Mouse (Mus musculus) heart, embryonic 13.5 days (tissue): ENCODE results near the gene Arf5. TPM values are rescaled to one million over a fixed set of nuclear protein-coding genes. Genes with fewer than 3 reads are reported as not detected.
A peak's percentile ranks its signal among the peaks of the same experiment; 100 is the strongest.

Experiments used
- ATAC-seq: fragments of 200-750 bp; cut with Nextera tagmentation; 2 replicates; pipeline ENCODE4 v1.8.0; 2017; ENCODE audit warnings: moderate TSS enrichment; ENCODE audit not compliant: insufficient number of reproducible peaks, low FRiP score, low TSS enrichment; ENCODE audit errors: extremely low read depth
- H3K27ac ChIP-seq: fragments of 300-500 bp; sonication (generic); replicated peaks from 2 replicates; pipeline ENCODE4 v1.5.1; 2015; ENCODE audit warnings: moderate library complexity, mild to moderate bottlenecking, inconsistent platforms
- H3K27me3 ChIP-seq: fragments of 300-500 bp; sonication (generic); replicated peaks from 2 replicates; pipeline ENCODE4 v1.6.1; 2015; ENCODE audit warnings: mild to moderate bottlenecking, inconsistent platforms
- H3K36me3 ChIP-seq: fragments of 300-500 bp; sonication (generic); 2 replicates; pipeline ENCODE4 v1.6.1; 2015; ENCODE audit warnings: mild to moderate bottlenecking, inconsistent platforms
- H3K4me1 ChIP-seq: fragments of 300-500 bp; sonication (generic); 2 replicates; pipeline ENCODE4 v1.6.1; 2015; ENCODE audit warnings: inconsistent platforms
- H3K4me2 ChIP-seq: fragments of 300-500 bp; sonication (generic); 2 replicates; pipeline ENCODE4 v1.6.1; 2015; ENCODE audit warnings: inconsistent platforms, mild to moderate bottlenecking, moderate library complexity
- H3K4me3 ChIP-seq: fragments of 300-500 bp; sonication (generic); 2 replicates; pipeline ENCODE4 v1.5.1; 2015; ENCODE audit warnings: moderate library complexity, mild to moderate bottlenecking, inconsistent platforms
- H3K9ac ChIP-seq: fragments of 300-500 bp; sonication (generic); 2 replicates; pipeline ENCODE4 v1.6.1; 2015; ENCODE audit warnings: inconsistent platforms, mild to moderate bottlenecking, moderate library complexity
- H3K9me3 ChIP-seq: fragments of 300-500 bp; sonication (generic); 2 replicates; pipeline ENCODE4 v1.6.1; 2016; ENCODE audit warnings: inconsistent platforms
- WGBS: fragments of 180-500 bp; shearing (Covaris S2); methylation state at CpG from one replicate; pipeline ENCODE4 v1.1.7; 2015; ENCODE audit warnings: mixed read lengths; 5-methylcytosine and 5-hydroxymethylcytosine counted together
- polyA plus RNA-seq: library from polyadenylated mRNA; unstranded; fragments of >200 nt; fragmentation: Nextera tagmentation; extraction: Ambion mirVana; gene quantifications from 2 replicates; pipeline ENCODE4 v1.2.1, GENCODE M21; 2015

Gene Arf5
- polyA plus RNA-seq, 1 experiment from 2014 or later: 231 TPM

DNA sequence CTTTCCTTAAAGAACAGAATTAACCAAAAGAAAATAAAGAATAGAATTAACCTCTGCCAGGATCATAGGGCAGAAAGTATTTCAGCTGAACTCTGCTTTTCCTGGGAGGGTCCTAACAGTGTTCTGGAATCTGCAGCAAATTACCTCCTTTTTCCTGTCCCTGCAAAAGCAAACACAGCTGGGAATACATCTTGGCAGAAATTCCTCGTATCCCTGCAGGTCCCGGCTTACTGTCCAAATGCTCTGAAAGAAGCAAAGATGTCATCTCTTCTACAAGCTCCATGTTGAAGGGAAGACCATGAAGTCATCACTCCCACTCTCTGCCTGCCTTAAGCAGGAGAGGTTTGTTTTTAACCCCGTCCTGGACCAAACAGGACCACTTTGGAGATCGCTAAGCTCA, 6.4 kb upstream of the Arf5 start:
- H3K27me3 ChIP-seq: no peaks in the 10 kb centered on the region
- 65% methylated on average over 4 of the region's 4 CpGs for WGBS
- peaks cover 48% of the 10 kb centered on the region for H3K36me3 ChIP-seq
- H3K4me1 ChIP-seq: peaks cover 41% of the 10 kb centered on the region
- no peak overlapping the region for H3K4me2 ChIP-seq
- H3K4me3 ChIP-seq: no peak overlapping the region
- no peaks in the 10 kb centered on the region for H3K9me3 ChIP-seq
- H3K27ac ChIP-seq: peak overlapping the region; percentile 53; the same call in 1 of the 2 replicates
- ATAC-seq: no peak
- H3K9ac ChIP-seq: no peak overlapping the region

DNA sequence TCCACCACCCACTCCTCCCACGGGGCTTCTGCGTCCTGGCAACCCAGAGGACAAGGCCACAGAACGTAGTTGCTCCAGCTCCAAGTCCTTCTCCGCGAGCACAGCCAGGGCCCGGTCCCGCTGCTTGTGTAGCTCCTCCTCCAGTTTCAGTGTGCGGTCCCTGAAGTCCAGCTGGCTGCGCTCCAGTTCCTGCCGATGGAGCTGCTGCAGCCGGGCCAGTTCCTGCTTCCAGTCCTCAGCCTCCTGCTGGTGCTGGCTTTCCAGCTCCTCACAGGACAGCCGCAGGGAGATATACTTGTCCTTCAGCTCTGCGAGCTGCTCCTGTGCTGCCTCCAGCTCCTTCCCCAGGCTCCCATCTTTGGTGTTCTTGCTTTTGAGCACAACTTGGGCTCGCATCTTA, 4.9 kb upstream of the Arf5 start:
- H3K9ac ChIP-seq: no peak overlapping the region
- no peak for ATAC-seq
- no peak overlapping the region; the same call in 1 of the 2 replicates for H3K27ac ChIP-seq
- H3K4me1 ChIP-seq: peaks cover 45% of the 10 kb centered on the region
- H3K27me3 ChIP-seq: no peaks in the 10 kb centered on the region
- no peak overlapping the region for H3K4me2 ChIP-seq
- peaks cover 48% of the 10 kb centered on the region for H3K36me3 ChIP-seq
- WGBS: 82% methylated on average over 14 of the region's 14 CpGs
- H3K9me3 ChIP-seq: no peaks in the 10 kb centered on the region
- no peak overlapping the region for H3K4me3 ChIP-seq

DNA sequence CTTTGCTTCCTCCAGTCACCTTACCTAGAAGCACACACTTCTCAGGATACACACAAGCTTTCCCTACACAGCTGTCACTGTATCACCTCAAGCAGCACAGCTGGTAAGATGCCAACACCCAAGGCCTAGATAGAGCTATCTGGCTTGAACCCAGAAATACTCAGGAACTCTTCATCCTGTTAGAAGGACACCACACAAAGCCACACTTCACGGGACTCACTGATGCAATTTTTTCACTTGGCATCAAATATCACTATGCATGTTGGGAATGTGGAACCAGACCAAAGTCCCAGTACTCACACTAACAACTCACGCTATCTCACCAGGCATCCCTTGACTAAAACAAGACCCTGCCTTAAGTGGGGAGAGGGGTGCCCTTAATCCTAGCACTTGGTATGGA, 3.7 kb upstream of the Arf5 start:
- H3K4me2 ChIP-seq: peak overlapping the region; percentile 97
- H3K9me3 ChIP-seq: no peaks in the 10 kb centered on the region
- no peak for ATAC-seq
- H3K4me3 ChIP-seq: 0 out of 2 replicates have a peak overlapping the region, but pooled peaks have one; percentile 74
- peak overlapping the region; percentile 54; the same call in 1 of the 2 replicates for H3K9ac ChIP-seq
- peaks cover 47% of the 10 kb centered on the region for H3K36me3 ChIP-seq
- no peaks in the 10 kb centered on the region for H3K27me3 ChIP-seq
- no peak overlapping the region for H3K27ac ChIP-seq
- peaks cover 51% of the 10 kb centered on the region for H3K4me1 ChIP-seq
- WGBS: 60% methylated on average over 2 of the region's 2 CpGs

DNA sequence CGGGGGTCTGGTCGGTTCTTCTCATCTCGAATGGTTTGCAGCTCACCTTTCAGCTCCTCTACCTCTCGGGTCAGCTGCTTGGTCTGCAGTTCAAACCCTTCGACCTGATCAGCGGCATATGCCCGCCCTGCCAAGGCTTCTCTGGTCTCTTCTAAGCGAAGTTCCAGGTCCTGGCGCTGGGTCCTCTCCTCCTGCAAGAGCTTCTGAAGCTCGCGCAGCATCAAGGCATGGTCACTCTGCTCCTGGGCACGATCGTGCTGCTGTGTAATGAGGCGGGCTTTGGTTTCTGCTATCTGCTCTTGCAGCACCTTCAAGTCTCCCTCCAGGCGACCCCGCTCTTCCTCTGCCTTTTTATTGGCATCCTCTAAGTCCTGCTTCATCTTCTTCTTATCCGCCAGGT, 3.0 kb upstream of the Arf5 start:
- peaks cover 45% of the 10 kb centered on the region for H3K36me3 ChIP-seq
- peak overlapping the region; percentile 74 for H3K4me3 ChIP-seq
- H3K27me3 ChIP-seq: no peaks in the 10 kb centered on the region
- H3K4me2 ChIP-seq: peak overlapping the region; percentile 97
- 74% methylated on average over 17 of the region's 17 CpGs for WGBS
- no peak for ATAC-seq
- peaks cover 58% of the 10 kb centered on the region for H3K4me1 ChIP-seq
- H3K9ac ChIP-seq: peak overlapping the region; percentile 89
- no peaks in the 10 kb centered on the region for H3K9me3 ChIP-seq
- H3K27ac ChIP-seq: no peak overlapping the region

DNA sequence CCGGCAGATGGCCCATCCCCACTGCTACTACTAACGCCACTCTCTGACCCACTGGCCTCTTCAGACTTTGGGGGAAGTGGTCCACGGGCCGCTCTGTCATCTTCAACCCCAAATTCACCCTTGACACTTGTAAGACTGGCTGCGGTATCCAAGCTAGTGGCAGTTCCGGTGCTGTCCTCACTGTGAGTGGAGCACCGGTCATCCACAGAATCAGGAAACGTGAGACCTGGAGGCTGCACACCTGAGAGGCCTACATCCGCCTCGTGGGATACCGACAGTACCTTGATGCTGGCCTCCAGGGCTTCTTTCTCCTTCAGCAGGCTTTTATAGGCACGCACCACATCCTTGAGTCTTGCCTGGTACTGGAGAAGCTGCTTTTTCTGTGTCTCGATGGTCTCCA, 2.5 kb upstream of the Arf5 start:
- H3K4me3 ChIP-seq: peak overlapping the region; percentile 74
- H3K36me3 ChIP-seq: peaks cover 45% of the 10 kb centered on the region
- H3K9ac ChIP-seq: peak overlapping the region; percentile 89
- peak overlapping the region; percentile 55 for H3K27ac ChIP-seq
- ATAC-seq: no peak
- H3K4me2 ChIP-seq: peak overlapping the region; percentile 97
- WGBS: 20% methylated on average over 13 of the region's 13 CpGs
- peaks cover 63% of the 10 kb centered on the region for H3K4me1 ChIP-seq
- no peaks in the 10 kb centered on the region for H3K27me3 ChIP-seq
- H3K9me3 ChIP-seq: no peaks in the 10 kb centered on the region

DNA sequence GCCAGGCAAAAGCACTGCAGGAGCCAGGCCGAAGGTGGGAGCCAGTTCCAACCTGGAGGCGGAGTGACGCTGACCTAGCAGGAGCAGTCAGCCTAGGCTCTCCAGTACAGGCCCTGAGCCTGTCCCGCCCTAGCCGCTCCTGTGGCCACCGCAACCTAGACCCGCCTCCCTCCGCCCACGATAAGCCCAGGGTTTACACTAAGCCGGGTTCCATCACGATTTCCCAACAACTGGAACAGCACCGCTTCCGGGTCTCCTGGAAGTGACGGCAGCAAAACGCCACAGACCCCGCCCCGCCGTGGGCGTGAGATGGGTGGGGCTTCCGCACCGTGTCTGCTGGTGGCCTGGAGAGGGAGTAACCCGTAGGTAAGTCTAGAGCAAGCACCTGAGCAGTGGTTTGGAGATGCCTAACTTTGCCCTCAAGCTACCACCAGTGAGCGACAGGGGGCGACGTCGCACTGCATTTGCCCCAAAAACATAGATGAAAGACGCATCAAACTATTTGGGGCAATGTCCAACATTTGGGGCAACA, 1.8 kb upstream of the Arf5 start:
- peak overlapping the region; percentile 74 for H3K4me3 ChIP-seq
- H3K9me3 ChIP-seq: no peaks in the 10 kb centered on the region
- H3K4me1 ChIP-seq: peaks cover 66% of the 10 kb centered on the region
- H3K36me3 ChIP-seq: peaks cover 45% of the 10 kb centered on the region
- under 1% methylated on average over 27 of the region's 27 CpGs for WGBS
- peak overlapping the region; percentile 55 for H3K27ac ChIP-seq
- H3K4me2 ChIP-seq: peak overlapping the region; percentile 97
- no peaks in the 10 kb centered on the region for H3K27me3 ChIP-seq
- peak overlapping the region; percentile 89 for H3K9ac ChIP-seq
- ATAC-seq: peak; percentile 86

DNA sequence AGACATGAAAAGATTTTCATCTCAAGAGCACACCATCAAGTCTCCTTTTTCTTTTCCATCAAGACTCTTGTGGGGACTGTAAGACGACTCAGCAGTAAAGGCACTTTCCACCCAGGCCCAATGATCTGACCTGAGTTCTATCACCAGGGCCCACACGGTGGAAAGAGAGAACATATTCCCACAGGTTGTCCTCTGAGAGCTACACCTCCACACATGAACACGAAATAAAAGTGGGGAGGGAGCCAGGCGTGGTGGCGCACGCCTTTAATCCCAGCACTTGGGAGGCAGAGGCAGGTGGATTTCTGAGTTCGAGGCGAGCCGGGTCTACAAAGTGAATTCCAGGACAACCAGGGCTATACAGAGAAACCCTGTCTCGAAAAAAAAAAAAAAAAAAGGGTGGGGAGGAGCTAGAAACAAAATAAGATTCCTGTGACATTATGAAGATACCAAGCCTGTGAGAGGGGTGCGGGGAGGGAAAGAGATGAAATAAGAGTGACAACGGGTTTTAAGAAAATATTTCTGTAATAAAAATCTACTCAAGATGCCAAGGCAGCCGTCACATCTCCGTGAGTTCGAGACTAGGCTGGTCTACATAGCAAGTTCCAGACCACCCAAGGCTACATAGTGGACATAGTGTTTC, 589 bp upstream of the Arf5 start:
- H3K4me1 ChIP-seq: peaks cover 60% of the 10 kb centered on the region
- no peaks in the 10 kb centered on the region for H3K9me3 ChIP-seq
- peaks cover 42% of the 10 kb centered on the region for H3K36me3 ChIP-seq
- H3K27ac ChIP-seq: peak overlapping the region; percentile 85
- H3K27me3 ChIP-seq: no peaks in the 10 kb centered on the region
- H3K4me2 ChIP-seq: peak overlapping the region; percentile 77
- WGBS: 70% methylated on average over 15 of the region's 15 CpGs
- no peak for ATAC-seq
- no peak overlapping the region for H3K9ac ChIP-seq
- H3K4me3 ChIP-seq: peak overlapping the region; percentile 96

DNA sequence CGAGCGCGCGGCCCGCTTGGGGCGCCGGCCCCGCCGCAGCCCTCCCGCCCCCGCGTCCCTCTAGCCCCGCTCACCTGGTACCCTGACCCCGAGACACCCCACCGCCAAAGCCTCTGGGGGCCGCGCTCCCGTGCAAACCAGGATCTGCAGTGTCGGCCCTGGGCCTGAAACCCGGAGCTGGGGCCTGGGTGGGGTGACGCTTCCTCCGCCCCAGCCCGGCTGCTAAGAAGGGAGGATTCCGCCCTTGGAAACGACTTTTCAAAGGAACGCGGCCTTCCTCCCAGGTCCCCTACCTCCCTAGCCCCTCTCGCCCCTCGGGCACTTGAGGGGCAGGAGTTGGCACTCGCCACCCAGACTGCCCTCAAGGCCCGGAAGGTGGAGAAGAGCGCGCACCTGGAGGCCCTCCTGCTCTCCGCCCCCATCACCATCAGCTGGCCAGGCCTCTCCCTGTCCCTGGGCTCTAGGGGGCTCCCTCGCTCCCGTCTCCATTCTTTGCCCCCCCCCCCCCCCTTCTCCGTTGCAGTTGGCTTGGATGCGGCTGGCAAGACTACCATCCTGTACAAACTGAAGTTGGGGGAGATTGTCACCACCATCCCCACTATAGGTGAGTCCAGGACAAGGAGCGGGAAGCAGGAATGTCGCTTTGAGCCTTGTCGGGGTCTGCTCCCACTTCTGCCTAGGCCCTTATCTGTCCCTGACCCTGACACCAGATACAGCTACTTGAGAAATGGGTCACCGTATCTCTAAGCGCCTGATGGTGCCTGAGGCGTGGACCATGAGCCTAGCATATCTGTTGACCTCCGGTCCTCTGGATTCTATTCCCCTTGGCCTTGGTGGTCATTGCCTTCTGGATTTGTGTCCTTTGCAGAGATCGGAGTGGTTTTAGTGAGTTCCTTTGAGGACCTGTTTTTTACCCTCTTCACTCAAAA, 671 bp downstream of the Arf5 start:
- Histone ChIP-seq H3K9ac (peak overlapping the region; percentile 97), H3K36me3 (peaks cover 30% of the 10 kb centered on the region), H3K4me2 (peak overlapping the region; percentile 77), H3K4me3 (peak overlapping the region; percentile 96), H3K9me3 (no peaks in the 10 kb centered on the region), H3K4me1 (peaks cover 48% of the 10 kb centered on the region), H3K27ac (peak overlapping the region; percentile 85), H3K27me3 (no peaks in the 10 kb centered on the region)
- WGBS: 3% methylated on average over 46 of the region's 46 CpGs
- ATAC-seq: 0 out of 2 replicates have a peak, but pooled peaks have one; percentile 25

DNA sequence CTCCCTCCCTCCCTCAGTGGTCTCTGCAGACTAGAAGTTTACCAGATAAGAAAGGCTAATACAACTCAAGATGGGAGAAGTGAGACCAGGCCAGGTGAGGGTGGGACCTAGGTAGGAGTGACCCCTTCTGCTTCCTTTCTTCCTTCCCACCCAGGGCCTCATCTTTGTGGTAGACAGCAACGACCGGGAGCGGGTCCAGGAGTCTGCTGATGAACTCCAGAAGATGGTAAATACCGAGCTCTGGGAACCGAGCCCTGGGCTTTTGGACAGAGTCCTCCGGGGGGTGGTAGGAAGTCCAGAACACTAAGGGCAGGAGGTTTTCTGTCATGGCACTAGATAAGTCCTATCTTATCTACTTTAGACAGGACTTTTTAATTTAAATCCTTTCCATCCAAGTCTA, 1.7 kb downstream of the Arf5 start:
- H3K27me3 ChIP-seq: no peaks in the 10 kb centered on the region
- ATAC-seq: no peak
- peaks cover 27% of the 10 kb centered on the region for H3K36me3 ChIP-seq
- H3K27ac ChIP-seq: no peak overlapping the region; the same call in 1 of the 2 replicates
- H3K4me3 ChIP-seq: peak overlapping the region; percentile 96
- 46% methylated on average over 6 of the region's 6 CpGs for WGBS
- no peaks in the 10 kb centered on the region for H3K9me3 ChIP-seq
- peaks cover 39% of the 10 kb centered on the region for H3K4me1 ChIP-seq
- 0 out of 2 replicates have a peak overlapping the region, but pooled peaks have one; percentile 5 for H3K9ac ChIP-seq
- peak overlapping the region; percentile 77 for H3K4me2 ChIP-seq

DNA sequence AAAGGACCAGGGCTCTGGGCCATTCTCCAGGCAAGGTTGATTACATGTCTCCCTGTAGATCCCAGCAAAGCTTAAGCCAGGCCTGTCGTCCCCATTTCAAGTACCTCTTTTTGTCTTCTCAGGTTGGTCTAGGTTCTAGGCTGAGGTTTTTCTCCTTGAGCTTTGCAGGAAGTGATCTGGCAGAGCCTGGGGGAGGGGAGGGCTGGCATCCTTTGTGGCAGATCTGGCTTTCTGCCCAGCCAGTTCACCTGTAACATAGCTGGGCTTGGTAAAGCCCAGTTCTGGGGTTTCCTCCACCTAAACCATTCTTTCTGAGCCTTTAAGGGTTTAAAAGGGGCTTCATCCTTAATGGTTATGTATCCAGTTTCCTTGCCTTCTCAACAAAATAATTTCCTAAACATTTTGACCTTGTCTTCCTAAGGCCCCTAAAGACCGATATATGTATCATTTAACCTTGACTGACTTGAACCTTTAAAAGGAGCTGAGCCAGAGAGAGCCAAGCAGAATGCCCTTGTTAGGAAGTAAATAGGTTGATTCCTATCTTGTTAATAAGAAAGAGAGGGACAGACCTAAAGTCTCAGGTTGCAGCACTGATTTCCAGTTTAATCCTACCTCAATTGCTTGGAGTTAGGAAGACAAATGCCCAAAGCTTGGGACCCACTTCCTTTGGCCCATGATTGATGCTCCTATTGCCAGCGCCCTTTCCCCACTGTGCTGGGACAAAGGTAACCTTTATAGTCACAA, 3.9 kb downstream of the Arf5 start, which contains the start of gene Fscn3:
TSS of gene Fscn3 (plus strand) at position 694 of the 744 bp plus-strand sequence.
- WGBS: 73% methylated on average over 3 of the region's 3 CpGs
- ATAC-seq: no peak
- Histone ChIP-seq H3K4me3 (no peak within 1 kb of the TSS), H3K9ac (no peak within 1 kb of the TSS), H3K4me2 (no peak within 1 kb of the TSS), H3K9me3 (no peaks in the 10 kb centered on the region), H3K36me3 (peaks cover 27% of the 10 kb centered on the region), H3K4me1 (peaks cover 22% of the 10 kb centered on the region), H3K27ac (no peak within 1 kb of the TSS), H3K27me3 (no peaks in the 10 kb centered on the region)

DNA sequence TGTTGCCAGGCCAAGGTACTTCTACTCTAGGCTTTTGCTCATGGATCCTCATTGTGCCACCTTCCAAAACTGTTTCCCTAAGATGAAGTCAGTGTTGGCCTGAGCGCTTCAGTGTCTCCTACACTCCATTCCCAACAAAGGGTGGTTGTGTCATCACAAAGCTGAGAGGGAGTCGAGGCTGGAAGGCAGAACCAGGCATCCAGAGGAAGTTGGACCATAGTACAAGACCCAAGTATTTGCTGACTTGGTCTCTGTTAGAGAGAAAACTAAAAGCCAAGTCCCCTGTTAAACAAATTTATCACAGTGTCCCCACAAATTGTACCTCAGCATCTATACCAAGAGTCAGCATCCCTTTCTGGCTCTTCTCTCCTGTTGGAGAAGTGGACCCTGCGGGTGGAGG, 4.9 kb downstream of the Arf5 start, which contains the start of gene Gcc1:
TSS of gene Gcc1 (minus strand) at position 101 of the 400 bp plus-strand sequence.
- no peak within 1 kb of the TSS for H3K9ac ChIP-seq
- WGBS: 84% methylated on average over 3 of the region's 3 CpGs
- no peak within 1 kb of the TSS for H3K4me2 ChIP-seq
- no peak within 1 kb of the TSS for H3K27ac ChIP-seq
- no peak within 1 kb of the TSS for H3K4me3 ChIP-seq
- H3K9me3 ChIP-seq: no peaks in the 10 kb centered on the region
- no peaks in the 10 kb centered on the region for H3K27me3 ChIP-seq
- H3K36me3 ChIP-seq: peaks cover 27% of the 10 kb centered on the region
- H3K4me1 ChIP-seq: peaks cover 21% of the 10 kb centered on the region
- no peak for ATAC-seq
